13 mouse cellular contexts compared by ENCODE assay signal in the genomic region with DNA sequence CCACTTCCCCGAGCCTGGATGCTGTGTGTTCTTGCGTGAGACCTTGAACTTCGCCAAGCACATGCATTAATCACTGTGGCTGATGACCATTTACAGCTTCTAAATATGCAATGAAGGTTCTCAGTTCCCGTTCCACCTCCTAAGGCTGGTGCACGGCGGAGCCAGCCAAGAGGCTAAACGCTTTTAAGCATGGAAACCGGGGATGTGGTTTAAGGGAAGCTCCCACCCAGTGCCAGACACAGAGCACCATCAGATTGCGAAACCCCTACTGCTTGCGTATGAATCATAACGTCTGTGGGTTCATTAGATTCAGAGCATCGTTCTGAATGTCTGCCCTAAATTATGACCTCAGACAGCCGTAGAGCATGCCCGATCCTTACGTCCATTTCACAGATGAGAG. TPM values are rescaled to one million over a fixed set of nuclear protein-coding genes. Genes with fewer than 3 reads are reported as not detected.
DNase-seq lines count a peak whose midpoint lies in the region; ATAC-seq and TF ChIP-seq lines count a peak whose summit lies in the region.
"Had no signal": no experiment of that assay in that cellular context is flagged by ENCODE, and none has a peak within 500 bp of the region (broad histone marks: within the 10 kb centered on the region; RNA-seq: fewer than 3 reads in every experiment).

No protein-coding gene starts in this region.

- H3K27ac ChIP-seq in layer of hippocampus, adult 2 months, result peak overlapping the region; percentile 59; the same call in 1 of the 2 replicates
- H3K27ac ChIP-seq in forebrain, embryonic 15.5 days (replicated peaks), result peak overlapping the region; percentile 75
- H3K27ac ChIP-seq: kidney, postnatal 0 days had no signal

- DNase-seq in layer of hippocampus, adult 2 months (ENCODE audit: low spot score in 2 of 2), result no peak
- DNase-seq in layer of hippocampus, adult 11-12 months (ENCODE audit: low spot score), result no peak
- peak; percentile 67 for DNase-seq in adrenal gland, adult 2 months
- DNase-seq in naive thymus-derived CD4-positive, alpha-beta T cell, adult 2 months (ENCODE audit: low read depth), result peak; percentile 56
- DNase-seq in gastrocnemius, postnatal 25 days, result no peak
- DNase-seq in lung, postnatal 25 days (ENCODE audit: low spot score), result no peak
- DNase-seq in layer of hippocampus, postnatal 25 days (ENCODE audit: extremely low spot score in 1 of 2, low spot score in 1 of 2), result no peak
- DNase-seq: left cerebral cortex, postnatal 4 days; thymus, postnatal 25 days had no signal

- no peaks in the 10 kb centered on the region for H3K27me3 ChIP-seq in forebrain, embryonic 15.5 days
- H3K27me3 ChIP-seq: neural tube, embryonic 12.5 days had no signal

- peaks cover 89% of the 10 kb centered on the region for H3K4me1 ChIP-seq in forebrain, embryonic 15.5 days

- no peak overlapping the region for H3K4me3 ChIP-seq in layer of hippocampus, adult 2 months
- no peak overlapping the region for H3K4me3 ChIP-seq in forebrain, embryonic 15.5 days
- H3K4me3 ChIP-seq: erythroblast, embryonic 14.5 days; neural tube, embryonic 12.5 days had no signal

- H3K9me3 ChIP-seq in forebrain, embryonic 15.5 days, result no peaks in the 10 kb centered on the region
- H3K9me3 ChIP-seq: neural tube, embryonic 12.5 days had no signal

- H3K4me2 ChIP-seq in forebrain, embryonic 15.5 days (replicated peaks), result peak overlapping the region; percentile 35; the same call in 1 of the 2 replicates
- H3K4me2 ChIP-seq: neural tube, embryonic 12.5 days had no signal

- no peaks in the 10 kb centered on the region for H3K36me3 ChIP-seq in forebrain, embryonic 15.5 days
- H3K36me3 ChIP-seq: neural tube, embryonic 12.5 days had no signal

- no peak for TF ChIP-seq CTCF in layer of hippocampus, adult 2 months (conservative IDR thresholded peaks at IDR 0.05)

- H3K9ac ChIP-seq in forebrain, embryonic 15.5 days (replicated peaks), result no peak overlapping the region
- H3K9ac ChIP-seq: neural tube, embryonic 12.5 days had no signal

- ATAC-seq in forebrain, embryonic 15.5 days (replicated peaks), result no peak

- 53% methylated on average over 15 of the region's 15 CpGs for WGBS in forebrain, embryonic 15.5 days

RNA-seq across cellular contexts. Expression of gene Bcl11b, which starts 41.6 kb away (rescaled TPM):
- 100 to 1,000 TPM; 144 to 145 TPM for total RNA-seq in layer of hippocampus, adult 2 months (2021)
- under 1 TPM; 0.20 to 0.59 TPM for total RNA-seq in adrenal gland, adult 2 months (2021)
- polyA plus RNA-seq in adrenal gland, adult 2 months (2012; rRNA removed), result 0.66 and 1.3 TPM in 2 replicates
- polyA plus RNA-seq in forebrain, embryonic 15.5 days (2015; fragmentation: Nextera tagmentation; extraction: Ambion mirVana), result 109 and 117 TPM in 2 replicates
- under 1 TPM in 1 of 2 experiments, not detected in 1; 0.27 TPM for total RNA-seq in gastrocnemius, postnatal 25 days (2021)
- 100 to 1,000 TPM; 131 to 149 TPM for total RNA-seq in layer of hippocampus, postnatal 25 days (2021)
- polyA plus RNA-seq: erythroblast, embryonic 14.5 days had no signal

Comparison
In these comparisons a context has a peak if more than half of its experiments do, and no peak if none do; other contexts are left out.
1. DNase-seq: peak in adrenal gland, adult 2 months (single experiment) and naive thymus-derived CD4-positive, alpha-beta T cell, adult 2 months (single experiment); none in layer of hippocampus, adult 2 months (0 of 2), layer of hippocampus, adult 11-12 months (single experiment), gastrocnemius, postnatal 25 days (single experiment), lung, postnatal 25 days (single experiment) and layer of hippocampus, postnatal 25 days (0 of 2).
2. RNA of gene Bcl11b, which starts 41.6 kb away (total RNA-seq): 131 to 149 TPM in layer of hippocampus, postnatal 25 days and 144 to 145 TPM in layer of hippocampus, adult 2 months; 0.20 to 0.59 TPM in adrenal gland, adult 2 months and 0.27 TPM in gastrocnemius, postnatal 25 days; every median in the first group is over 10 times any median in the second.